Mouse (Mus musculus): ENCODE data around the gene Nup188. TPM values are rescaled to one million over a fixed set of nuclear protein-coding genes. Genes with fewer than 3 reads are reported as not detected.

Nup188 gene
- polyA plus RNA-seq, 1 experiment from 2014 or later: 54.0 TPM

GRCm38 (mm10) chr2:30311481-30311880, 25.3 kb downstream of the Nup188 start:
- WGBS: 98% methylated on average over 2 of the region's 2 CpGs
- no peak for ATAC-seq (replicated peaks; ENCODE audit: insufficient number of reproducible peaks, low FRiP score, low TSS enrichment, low read depth)
- no peak overlapping the region for H3K4me2 ChIP-seq (ENCODE audit: low read depth, low read length)
- H3K36me3 ChIP-seq (replicated peaks; ENCODE audit: control insufficient read depth, insufficient read depth, low read depth, low read length): peaks cover 20% of the 10 kb centered on the region
- no peak overlapping the region for H3K9ac ChIP-seq (replicated peaks; ENCODE audit: low read length)
- no peak overlapping the region for H3K27ac ChIP-seq (replicated peaks; ENCODE audit: low read depth, low read length)
- no peaks in the 10 kb centered on the region for H3K9me3 ChIP-seq (replicated peaks; ENCODE audit: control insufficient read depth, low read length)
- H3K4me3 ChIP-seq (ENCODE audit: low read depth, low read length): no peak overlapping the region
- DNase-seq (ENCODE audit: low spot score): no peak
- H3K4me1 ChIP-seq (ENCODE audit: control insufficient read depth, insufficient read depth, low read length): no peaks in the 10 kb centered on the region
- H3K27me3 ChIP-seq (ENCODE audit: control insufficient read depth, insufficient read depth, low read length): no peaks in the 10 kb centered on the region

DNA sequence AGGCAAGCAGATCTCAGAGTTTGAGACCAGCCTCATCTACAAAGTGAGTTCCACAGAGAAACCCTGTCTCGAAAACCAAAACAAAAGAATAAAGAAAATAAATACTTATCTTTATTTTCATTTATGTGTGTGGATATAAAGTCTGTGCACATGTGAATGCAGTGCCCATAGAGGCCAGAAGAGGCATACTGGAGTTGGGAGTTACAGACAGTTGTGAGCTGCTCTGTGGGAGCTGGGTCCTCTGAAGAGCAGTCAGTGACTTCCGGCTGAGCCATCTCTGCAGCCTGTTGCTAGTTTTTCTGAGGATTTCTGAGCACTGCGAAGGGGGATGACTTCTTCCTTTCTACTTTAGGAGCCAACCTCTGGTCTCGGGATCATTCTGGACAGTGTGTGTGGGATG, 29.9 kb downstream of the Nup188 start:
- Histone ChIP-seq H3K4me2 (ENCODE audit: low read depth, low read length) (no peak overlapping the region), H3K4me3 (ENCODE audit: low read depth, low read length) (no peak overlapping the region), H3K27ac (replicated peaks; ENCODE audit: low read depth, low read length) (no peak overlapping the region), H3K36me3 (replicated peaks; ENCODE audit: control insufficient read depth, insufficient read depth, low read depth, low read length) (peaks cover 22% of the 10 kb centered on the region), H3K9ac (replicated peaks; ENCODE audit: low read length) (no peak overlapping the region), H3K27me3 (ENCODE audit: control insufficient read depth, insufficient read depth, low read length) (no peaks in the 10 kb centered on the region), H3K9me3 (replicated peaks; ENCODE audit: control insufficient read depth, low read length) (no peaks in the 10 kb centered on the region), H3K4me1 (ENCODE audit: control insufficient read depth, insufficient read depth, low read length) (no peaks in the 10 kb centered on the region)
- WGBS: 92% methylated on average over 4 of the region's 4 CpGs
- DNase-seq (ENCODE audit: low spot score): no peak
- ATAC-seq (replicated peaks; ENCODE audit: insufficient number of reproducible peaks, low FRiP score, low TSS enrichment, low read depth): no peak

DNA sequence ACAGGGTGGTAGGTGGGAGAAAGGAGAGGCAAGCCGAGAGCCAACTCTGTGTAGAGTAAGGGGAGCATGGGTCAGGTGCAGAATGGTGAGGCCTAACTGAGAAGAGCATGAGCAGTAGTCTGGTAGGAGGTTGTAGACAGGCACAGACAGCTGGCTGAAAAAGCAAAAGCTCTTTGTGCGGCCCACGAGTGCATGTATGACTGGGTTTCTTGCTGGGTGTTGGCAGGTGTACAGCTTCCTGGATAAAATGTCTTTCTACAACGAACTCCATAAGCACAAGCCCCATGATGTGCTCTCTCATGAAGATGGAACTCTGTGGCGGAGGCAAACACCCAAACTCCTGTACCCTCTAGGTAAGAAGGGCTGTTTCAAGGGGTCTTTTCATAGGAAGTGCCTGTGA, 30.8 kb downstream of the Nup188 start:
- DNase-seq (ENCODE audit: low spot score) (no peak), ATAC-seq (replicated peaks; ENCODE audit: insufficient number of reproducible peaks, low FRiP score, low TSS enrichment, low read depth) (no peak)
- H3K4me1 ChIP-seq (ENCODE audit: control insufficient read depth, insufficient read depth, low read length): no peaks in the 10 kb centered on the region
- H3K9me3 ChIP-seq (replicated peaks; ENCODE audit: control insufficient read depth, low read length): no peaks in the 10 kb centered on the region
- no peak overlapping the region for H3K4me3 ChIP-seq (ENCODE audit: low read depth, low read length)
- no peak overlapping the region for H3K9ac ChIP-seq (replicated peaks; ENCODE audit: low read length)
- no peak overlapping the region for H3K4me2 ChIP-seq (ENCODE audit: low read depth, low read length)
- 93% methylated on average over 5 of the region's 5 CpGs for WGBS
- H3K27ac ChIP-seq (replicated peaks; ENCODE audit: low read depth, low read length): no peak overlapping the region
- no peaks in the 10 kb centered on the region for H3K27me3 ChIP-seq (ENCODE audit: control insufficient read depth, insufficient read depth, low read length)
- H3K36me3 ChIP-seq (replicated peaks; ENCODE audit: control insufficient read depth, insufficient read depth, low read depth, low read length): peaks cover 23% of the 10 kb centered on the region

DNA sequence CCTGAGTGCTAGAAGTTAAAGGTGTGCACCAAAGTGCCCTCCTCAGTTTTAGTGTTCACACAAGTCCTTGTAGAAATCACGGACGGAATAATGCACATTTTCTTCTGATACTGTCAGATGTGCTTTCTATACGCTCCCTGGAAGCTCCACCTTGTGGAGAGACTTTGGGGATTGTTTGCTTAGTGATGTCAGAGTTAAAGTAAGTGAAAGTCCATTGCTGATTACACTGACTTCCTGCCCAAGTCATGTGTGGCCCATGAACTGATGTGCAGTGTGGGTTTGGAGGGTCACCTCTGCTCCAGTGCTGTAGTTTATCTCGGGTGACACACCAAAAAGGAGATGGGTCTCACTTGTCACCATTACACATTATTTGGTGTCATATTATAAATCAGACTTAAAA, 33.1 kb downstream of the Nup188 start:
- H3K27ac ChIP-seq (replicated peaks; ENCODE audit: low read depth, low read length): no peak overlapping the region
- no peak for ATAC-seq (replicated peaks; ENCODE audit: insufficient number of reproducible peaks, low FRiP score, low TSS enrichment, low read depth)
- H3K36me3 ChIP-seq (replicated peaks; ENCODE audit: control insufficient read depth, insufficient read depth, low read depth, low read length): peaks cover 34% of the 10 kb centered on the region
- H3K9ac ChIP-seq (replicated peaks; ENCODE audit: low read length): no peak overlapping the region
- no peaks in the 10 kb centered on the region for H3K4me1 ChIP-seq (ENCODE audit: control insufficient read depth, insufficient read depth, low read length)
- no peak for DNase-seq (ENCODE audit: low spot score)
- H3K27me3 ChIP-seq (ENCODE audit: control insufficient read depth, insufficient read depth, low read length): no peaks in the 10 kb centered on the region
- 90% methylated on average over 4 of the region's 4 CpGs for WGBS
- H3K4me3 ChIP-seq (ENCODE audit: low read depth, low read length): no peak overlapping the region
- no peaks in the 10 kb centered on the region for H3K9me3 ChIP-seq (replicated peaks; ENCODE audit: control insufficient read depth, low read length)
- no peak overlapping the region for H3K4me2 ChIP-seq (ENCODE audit: low read depth, low read length)

DNA sequence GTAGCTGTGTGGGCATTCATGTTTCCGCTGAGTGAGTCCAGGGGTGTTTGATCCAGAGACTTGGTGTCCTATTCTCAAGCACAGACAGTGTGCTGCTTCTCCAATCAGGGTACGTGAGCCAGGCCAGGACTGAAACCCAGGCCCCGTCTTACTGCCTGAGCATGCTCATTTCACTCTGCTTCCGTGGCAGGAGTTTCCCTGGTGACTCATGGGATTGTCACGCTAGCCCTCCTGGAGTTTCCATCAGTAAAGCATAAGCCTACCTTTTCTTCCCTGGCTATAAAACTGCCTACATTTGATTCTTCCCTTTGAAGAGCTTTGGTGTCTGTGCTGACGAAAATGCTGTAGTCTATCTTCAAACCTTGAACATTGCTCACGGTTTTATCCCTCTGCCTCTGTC, 36.9 kb downstream of the Nup188 start:
- 95% methylated on average over 7 of the region's 7 CpGs for WGBS
- Histone ChIP-seq H3K4me2 (ENCODE audit: low read depth, low read length) (no peak overlapping the region), H3K4me3 (ENCODE audit: low read depth, low read length) (no peak overlapping the region), H3K9ac (replicated peaks; ENCODE audit: low read length) (no peak overlapping the region), H3K27ac (replicated peaks; ENCODE audit: low read depth, low read length) (no peak overlapping the region), H3K36me3 (replicated peaks; ENCODE audit: control insufficient read depth, insufficient read depth, low read depth, low read length) (peaks cover 19% of the 10 kb centered on the region), H3K27me3 (ENCODE audit: control insufficient read depth, insufficient read depth, low read length) (no peaks in the 10 kb centered on the region), H3K4me1 (ENCODE audit: control insufficient read depth, insufficient read depth, low read length) (no peaks in the 10 kb centered on the region), H3K9me3 (replicated peaks; ENCODE audit: control insufficient read depth, low read length) (no peaks in the 10 kb centered on the region)
- no peak for ATAC-seq (replicated peaks; ENCODE audit: insufficient number of reproducible peaks, low FRiP score, low TSS enrichment, low read depth)
- no peak for DNase-seq (ENCODE audit: low spot score)

DNA sequence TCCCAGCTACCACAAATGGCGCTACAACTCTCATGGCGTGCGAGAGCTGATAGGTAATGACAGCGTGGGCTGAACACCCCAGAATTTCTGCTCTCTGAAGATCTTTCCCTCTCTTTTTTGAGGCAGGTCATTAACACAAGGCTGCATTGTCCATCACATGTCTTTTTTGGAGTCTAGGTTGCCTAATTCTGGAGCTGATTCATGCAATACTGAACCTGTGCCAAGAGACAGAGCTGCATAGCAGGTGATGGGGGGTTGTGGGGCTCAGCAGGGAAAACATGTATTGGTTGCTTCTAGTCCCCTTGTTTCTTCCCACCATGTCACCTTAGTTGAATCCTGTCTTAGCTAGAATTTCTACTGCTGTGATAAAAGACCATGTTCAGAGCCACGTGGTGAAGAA, 39.1 kb downstream of the Nup188 start:
- Histone ChIP-seq H3K9me3 (replicated peaks; ENCODE audit: control insufficient read depth, low read length) (no peaks in the 10 kb centered on the region), H3K27ac (replicated peaks; ENCODE audit: low read depth, low read length) (no peak overlapping the region), H3K36me3 (replicated peaks; ENCODE audit: control insufficient read depth, insufficient read depth, low read depth, low read length) (peaks cover 19% of the 10 kb centered on the region), H3K27me3 (ENCODE audit: control insufficient read depth, insufficient read depth, low read length) (no peaks in the 10 kb centered on the region), H3K4me2 (ENCODE audit: low read depth, low read length) (no peak overlapping the region), H3K9ac (replicated peaks; ENCODE audit: low read length) (no peak overlapping the region), H3K4me1 (ENCODE audit: control insufficient read depth, insufficient read depth, low read length) (no peaks in the 10 kb centered on the region), H3K4me3 (ENCODE audit: low read depth, low read length) (no peak overlapping the region)
- 97% methylated on average over 5 of the region's 5 CpGs for WGBS
- DNase-seq (ENCODE audit: low spot score) (no peak), ATAC-seq (replicated peaks; ENCODE audit: insufficient number of reproducible peaks, low FRiP score, low TSS enrichment, low read depth) (no peak)

DNA sequence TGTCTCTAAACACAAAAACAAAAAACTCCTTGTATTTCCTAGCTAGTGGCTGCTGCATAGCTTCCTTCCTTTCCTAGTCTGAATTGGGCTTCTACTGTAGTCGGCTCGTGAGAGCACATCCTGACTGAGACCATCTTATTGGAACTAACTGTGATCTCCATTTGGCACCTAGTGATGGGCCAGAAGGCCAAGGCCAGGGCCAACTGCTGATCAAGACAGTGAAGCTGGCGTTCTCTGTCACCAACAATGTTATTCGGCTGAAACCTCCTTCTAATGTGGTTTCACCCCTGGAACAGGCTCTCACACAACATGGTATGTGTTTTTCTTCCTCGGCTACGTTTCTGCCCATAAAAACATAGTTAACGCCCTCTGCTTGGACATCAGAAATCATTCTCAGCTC, 41.1 kb downstream of the Nup188 start:
- WGBS: 94% methylated on average over 7 of the region's 7 CpGs
- H3K4me1 ChIP-seq (ENCODE audit: control insufficient read depth, insufficient read depth, low read length): no peaks in the 10 kb centered on the region
- H3K27me3 ChIP-seq (ENCODE audit: control insufficient read depth, insufficient read depth, low read length): no peaks in the 10 kb centered on the region
- no peak overlapping the region for H3K4me3 ChIP-seq (ENCODE audit: low read depth, low read length)
- H3K27ac ChIP-seq (replicated peaks; ENCODE audit: low read depth, low read length): no peak overlapping the region
- ATAC-seq (replicated peaks; ENCODE audit: insufficient number of reproducible peaks, low FRiP score, low TSS enrichment, low read depth) (no peak), DNase-seq (ENCODE audit: low spot score) (no peak)
- H3K4me2 ChIP-seq (ENCODE audit: low read depth, low read length): no peak overlapping the region
- no peaks in the 10 kb centered on the region for H3K9me3 ChIP-seq (replicated peaks; ENCODE audit: control insufficient read depth, low read length)
- H3K36me3 ChIP-seq (replicated peaks; ENCODE audit: control insufficient read depth, insufficient read depth, low read depth, low read length): peaks cover 22% of the 10 kb centered on the region
- no peak overlapping the region for H3K9ac ChIP-seq (replicated peaks; ENCODE audit: low read length)

GRCm38 (mm10) chr2:30328791-30329190, 42.6 kb downstream of the Nup188 start:
- DNase-seq (ENCODE audit: low spot score) (no peak), ATAC-seq (replicated peaks; ENCODE audit: insufficient number of reproducible peaks, low FRiP score, low TSS enrichment, low read depth) (no peak)
- 90% methylated on average over 3 of the region's 3 CpGs for WGBS
- H3K27me3 ChIP-seq (ENCODE audit: control insufficient read depth, insufficient read depth, low read length): no peaks in the 10 kb centered on the region
- H3K4me1 ChIP-seq (ENCODE audit: control insufficient read depth, insufficient read depth, low read length): no peaks in the 10 kb centered on the region
- no peak overlapping the region for H3K27ac ChIP-seq (replicated peaks; ENCODE audit: low read depth, low read length)
- H3K4me3 ChIP-seq (ENCODE audit: low read depth, low read length): no peak overlapping the region
- peaks cover 18% of the 10 kb centered on the region for H3K36me3 ChIP-seq (replicated peaks; ENCODE audit: control insufficient read depth, insufficient read depth, low read depth, low read length)
- H3K4me2 ChIP-seq (ENCODE audit: low read depth, low read length): no peak overlapping the region
- H3K9ac ChIP-seq (replicated peaks; ENCODE audit: low read length): no peak overlapping the region
- H3K9me3 ChIP-seq (replicated peaks; ENCODE audit: control insufficient read depth, low read length): no peaks in the 10 kb centered on the region

All from embryonic facial prominence, embryonic 11.5 days (tissue).